ENCODE assay signal across 28 mouse cellular contexts in the genomic region with DNA sequence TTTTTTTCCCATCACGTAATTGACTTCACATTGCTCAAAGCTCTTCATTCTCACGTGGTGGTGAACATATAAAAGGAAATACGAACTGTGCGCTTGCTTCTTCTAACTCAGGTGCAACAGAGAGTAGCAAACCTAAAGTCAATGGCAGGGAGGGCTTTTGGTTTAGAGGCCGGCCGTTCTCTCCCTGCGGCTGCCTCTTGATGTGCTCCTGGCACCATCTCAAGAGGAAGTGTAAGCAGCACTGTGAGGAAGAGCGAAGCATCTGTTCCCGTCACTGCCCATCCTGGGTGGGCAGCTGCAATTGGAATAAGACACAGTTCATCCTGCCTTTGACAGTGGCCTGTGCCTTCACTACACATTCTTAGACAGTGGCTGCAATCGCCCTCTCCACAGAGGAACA.
A peak's percentile ranks its signal among the peaks of the same experiment; 100 is the strongest.
DNase-seq lines count a peak whose midpoint lies in the region; ATAC-seq lines count a peak whose summit lies in the region.
"Had no signal": no experiment of that assay in that cellular context is flagged by ENCODE, and none has a peak within 500 bp of the region (broad histone marks: within the 10 kb centered on the region; RNA-seq: fewer than 3 reads in every experiment).

No protein-coding gene starts in this region.

- H3K4me3 ChIP-seq in midbrain, embryonic 11.5 days (ENCODE audit: low read depth, low read length) = no peak overlapping the region
- no peak overlapping the region for H3K4me3 ChIP-seq in midbrain, embryonic 13.5 days (replicated peaks)
- H3K4me3 ChIP-seq: embryonic facial prominence, embryonic 12.5 days; erythroblast, embryonic 14.5 days; limb, embryonic 12.5 days; liver, embryonic 15.5 days; midbrain, embryonic 12.5 days had no signal

- WGBS in midbrain, embryonic 11.5 days = 92% methylated on average over 10 of the region's 10 CpGs
- WGBS in midbrain, embryonic 13.5 days = 95% methylated on average over 10 of the region's 10 CpGs

- peak; percentile 67 for DNase-seq in heart, adult 11 months
- DNase-seq in heart, postnatal 36 days = no peak
- DNase-seq in midbrain, embryonic 11.5 days (ENCODE audit: low spot score, missing footprints) = peak; percentile 72
- peak; percentile 52 for DNase-seq in thymus, postnatal 14 days
- DNase-seq in right cerebral cortex, adult 18-20 months = no peak
- DNase-seq: adrenal gland, adult 2 months; adrenal gland, postnatal 36 days; cerebellum, adult 18-20 months; cerebellum, postnatal 36 days; forebrain, postnatal 0 days; gastrocnemius, postnatal 10 days; heart, postnatal 14 days; kidney, adult 18-20 months; kidney, postnatal 10 days; layer of hippocampus, adult 9-11 months; lung, embryonic 14.5 days; retina, postnatal 1 day; spleen, adult 18-20 months had no signal

- intact Hi-C loops in heart, postnatal 36 days (cut with DNase I) = no loop called here

- no peak overlapping the region for H3K9ac ChIP-seq in midbrain, embryonic 11.5 days (ENCODE audit: low read length)
- no peak overlapping the region for H3K9ac ChIP-seq in midbrain, embryonic 13.5 days (replicated peaks)
- H3K9ac ChIP-seq: embryonic facial prominence, embryonic 12.5 days; forebrain, postnatal 0 days; limb, embryonic 12.5 days; liver, embryonic 15.5 days; lung, embryonic 14.5 days; midbrain, embryonic 12.5 days had no signal

- no peak for ATAC-seq in midbrain, embryonic 11.5 days (ENCODE audit: low FRiP score)
- ATAC-seq in midbrain, embryonic 13.5 days = no peak
- no peak for ATAC-seq in erythroblast, adult 5-6 weeks (replicated peaks; ENCODE audit: low FRiP score, poor library complexity, severe bottlenecking)
- ATAC-seq: activated CD4-positive, CD25-positive, alpha-beta regulatory T cell, adult 4 months; forebrain, postnatal 0 days; hindbrain, embryonic 16.5 days had no signal

- H3K27me3 ChIP-seq in midbrain, embryonic 11.5 days (ENCODE audit: control insufficient read depth, insufficient read depth, low read length) = no peaks in the 10 kb centered on the region
- no peaks in the 10 kb centered on the region for H3K27me3 ChIP-seq in midbrain, embryonic 13.5 days
- H3K27me3 ChIP-seq: CH12.LX; embryonic facial prominence, embryonic 12.5 days; limb, embryonic 12.5 days; liver, embryonic 15.5 days; midbrain, embryonic 12.5 days had no signal

- H3K27ac ChIP-seq in midbrain, embryonic 11.5 days (ENCODE audit: low read depth, low read length) = no peak overlapping the region
- H3K27ac ChIP-seq in midbrain, embryonic 13.5 days = no peak overlapping the region
- H3K27ac ChIP-seq: embryonic facial prominence, embryonic 12.5 days; limb, embryonic 12.5 days; liver, embryonic 15.5 days; midbrain, embryonic 12.5 days had no signal

- H3K4me1 ChIP-seq in midbrain, embryonic 11.5 days (ENCODE audit: control insufficient read depth, insufficient read depth, low read length) = no peaks in the 10 kb centered on the region
- H3K4me1 ChIP-seq in midbrain, embryonic 13.5 days (replicated peaks) = no peaks in the 10 kb centered on the region
- H3K4me1 ChIP-seq: embryonic facial prominence, embryonic 12.5 days; limb, embryonic 12.5 days; liver, embryonic 15.5 days; midbrain, embryonic 12.5 days had no signal

- H3K9me3 ChIP-seq in midbrain, embryonic 11.5 days (ENCODE audit: control insufficient read depth, low read length) = no peaks in the 10 kb centered on the region
- no peaks in the 10 kb centered on the region for H3K9me3 ChIP-seq in midbrain, embryonic 13.5 days
- H3K9me3 ChIP-seq: embryonic facial prominence, embryonic 12.5 days; limb, embryonic 12.5 days; liver, embryonic 15.5 days; midbrain, embryonic 12.5 days had no signal

- no peak overlapping the region for H3K4me2 ChIP-seq in midbrain, embryonic 11.5 days
- H3K4me2 ChIP-seq in midbrain, embryonic 13.5 days (replicated peaks) = no peak overlapping the region
- H3K4me2 ChIP-seq: embryonic facial prominence, embryonic 12.5 days; limb, embryonic 12.5 days; liver, embryonic 15.5 days; lung, embryonic 14.5 days; midbrain, embryonic 12.5 days had no signal

- no peaks in the 10 kb centered on the region for H3K36me3 ChIP-seq in midbrain, embryonic 11.5 days (ENCODE audit: control insufficient read depth, insufficient read depth, low read length)
- H3K36me3 ChIP-seq in midbrain, embryonic 13.5 days = peaks cover 4% of the 10 kb centered on the region; the same call in 1 of the 2 replicates
- H3K36me3 ChIP-seq: liver, embryonic 15.5 days had no signal

Comparison
In these comparisons a context has a peak if more than half of its experiments do, and no peak if none do; other contexts are left out.
1. DNase-seq: peak in heart, adult 11 months (single experiment), midbrain, embryonic 11.5 days (single experiment) and thymus, postnatal 14 days (single experiment); none in heart, postnatal 36 days (0 of 2) and right cerebral cortex, adult 18-20 months (single experiment).